In the genomic region with DNA sequence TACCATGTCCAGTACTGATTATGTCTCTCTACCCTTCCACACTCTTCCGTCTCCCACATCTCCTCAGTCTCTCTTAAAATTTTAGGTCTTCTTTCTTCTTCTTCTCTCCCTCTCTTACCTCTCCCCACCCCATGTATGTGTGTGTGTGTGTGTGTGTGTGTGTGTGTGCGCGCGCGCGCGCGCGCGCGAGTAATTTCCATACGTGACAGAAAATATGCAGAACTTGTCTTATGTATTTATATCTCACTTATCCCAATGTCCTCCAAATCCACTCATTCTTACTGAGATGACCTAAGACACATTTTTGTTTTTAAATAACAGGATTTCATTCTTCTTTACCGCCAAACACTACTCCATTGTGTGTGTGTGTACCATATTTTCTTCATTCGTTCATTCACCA, we compare ENCODE assay signal across 19 mouse cellular contexts. TPM values are rescaled to one million over a fixed set of nuclear protein-coding genes. Genes with fewer than 3 reads are reported as not detected.
DNase-seq lines count a peak whose midpoint lies in the region; ATAC-seq lines count a peak whose summit lies in the region.
"Had no signal": no experiment of that assay in that cellular context is flagged by ENCODE, and none has a peak within 500 bp of the region (broad histone marks: within the 10 kb centered on the region; RNA-seq: fewer than 3 reads in every experiment).

No protein-coding gene starts in this region.

- H3K4me2 ChIP-seq in liver, embryonic 13.5 days = peak overlapping the region; percentile 17; the same call in 1 of the 2 replicates
- no peak overlapping the region for H3K4me2 ChIP-seq in liver, embryonic 11.5 days
- peak overlapping the region; percentile 33 for H3K4me2 ChIP-seq in liver, embryonic 15.5 days
- H3K4me2 ChIP-seq: embryonic facial prominence, embryonic 13.5 days; forebrain, embryonic 12.5 days; heart, embryonic 12.5 days; hindbrain, embryonic 15.5 days had no signal

- intact Hi-C loops in heart, postnatal 14 days (cut with DNase I) = no loop called here

- H3K27me3 ChIP-seq in liver, embryonic 13.5 days = no peaks in the 10 kb centered on the region
- no peaks in the 10 kb centered on the region for H3K27me3 ChIP-seq in liver, embryonic 11.5 days (replicated peaks; ENCODE audit: control insufficient read depth, insufficient read depth, low read length)
- no peaks in the 10 kb centered on the region for H3K27me3 ChIP-seq in liver, embryonic 15.5 days
- H3K27me3 ChIP-seq: embryonic facial prominence, embryonic 13.5 days; forebrain, embryonic 12.5 days; heart, embryonic 12.5 days; hindbrain, embryonic 15.5 days had no signal

- H3K36me3 ChIP-seq in liver, embryonic 13.5 days = no peaks in the 10 kb centered on the region
- no peaks in the 10 kb centered on the region for H3K36me3 ChIP-seq in liver, embryonic 11.5 days (ENCODE audit: control insufficient read depth, insufficient read depth, low read length)
- no peaks in the 10 kb centered on the region for H3K36me3 ChIP-seq in liver, embryonic 15.5 days (replicated peaks)
- H3K36me3 ChIP-seq: embryonic facial prominence, embryonic 13.5 days; forebrain, embryonic 12.5 days; heart, embryonic 12.5 days; hindbrain, embryonic 15.5 days had no signal

- peak; percentile 46 for DNase-seq in heart, adult 11 months
- no peak for DNase-seq in heart, postnatal 14 days
- no peak for DNase-seq in liver, embryonic 13.5 days
- DNase-seq in liver, embryonic 11.5 days (ENCODE audit: low spot score) = no peak
- DNase-seq in urinary bladder, postnatal 14 days (ENCODE audit: low spot score) = no peak
- DNase-seq in left cerebral cortex, adult 9 months (ENCODE audit: low spot score in 2 of 2) = no peak
- DNase-seq: adrenal gland, postnatal 14 days; cerebellum, adult 18-20 months; cerebellum, adult 9-11 months; cerebellum, postnatal 36 days; gastrocnemius, postnatal 10 days; heart, postnatal 36 days had no signal

- H3K4me1 ChIP-seq in liver, embryonic 13.5 days (replicated peaks) = peaks cover 9% of the 10 kb centered on the region; the same call in 1 of the 2 replicates
- no peaks in the 10 kb centered on the region for H3K4me1 ChIP-seq in liver, embryonic 11.5 days (replicated peaks; ENCODE audit: control insufficient read depth, insufficient read depth, low read length)
- H3K4me1 ChIP-seq in liver, embryonic 15.5 days (replicated peaks) = peaks cover 5% of the 10 kb centered on the region; the same call in 1 of the 2 replicates
- H3K4me1 ChIP-seq: embryonic facial prominence, embryonic 13.5 days; forebrain, embryonic 12.5 days; heart, embryonic 12.5 days; hindbrain, embryonic 15.5 days had no signal

- ATAC-seq in liver, embryonic 13.5 days (ENCODE audit: low read depth) = no peak
- ATAC-seq in liver, embryonic 11.5 days (replicated peaks; ENCODE audit: low FRiP score) = no peak
- ATAC-seq in liver, embryonic 15.5 days (ENCODE audit: insufficient read depth) = no peak
- ATAC-seq: forebrain, embryonic 16.5 days; Patski had no signal

- H3K9ac ChIP-seq in liver, embryonic 13.5 days = no peak overlapping the region
- H3K9ac ChIP-seq in liver, embryonic 11.5 days (ENCODE audit: low read depth, low read length) = no peak overlapping the region
- H3K9ac ChIP-seq in liver, embryonic 15.5 days = no peak overlapping the region
- H3K9ac ChIP-seq: embryonic facial prominence, embryonic 13.5 days; forebrain, embryonic 12.5 days; heart, embryonic 12.5 days; hindbrain, embryonic 15.5 days had no signal

- H3K9me3 ChIP-seq in liver, embryonic 13.5 days (replicated peaks) = no peaks in the 10 kb centered on the region
- no peaks in the 10 kb centered on the region for H3K9me3 ChIP-seq in liver, embryonic 11.5 days (ENCODE audit: control insufficient read depth, low read length)
- no peaks in the 10 kb centered on the region for H3K9me3 ChIP-seq in liver, embryonic 15.5 days (replicated peaks)
- H3K9me3 ChIP-seq: embryonic facial prominence, embryonic 13.5 days; forebrain, embryonic 12.5 days; hindbrain, embryonic 15.5 days had no signal

- H3K27ac ChIP-seq in liver, embryonic 13.5 days = no peak overlapping the region
- no peak overlapping the region for H3K27ac ChIP-seq in liver, embryonic 11.5 days (ENCODE audit: low read depth, low read length)
- no peak overlapping the region for H3K27ac ChIP-seq in liver, embryonic 15.5 days (replicated peaks)
- H3K27ac ChIP-seq: embryonic facial prominence, embryonic 13.5 days; forebrain, embryonic 12.5 days; hindbrain, embryonic 15.5 days had no signal

- WGBS in liver, embryonic 13.5 days (ENCODE audit: insufficient replicate concordance) = 91% methylated on average over 14 of the region's 14 CpGs
- 97% methylated on average over 14 of the region's 14 CpGs for WGBS in liver, embryonic 11.5 days
- WGBS in liver, embryonic 15.5 days (ENCODE audit: insufficient replicate concordance) = 89% methylated on average over 14 of the region's 14 CpGs

- no peak overlapping the region for H3K4me3 ChIP-seq in liver, embryonic 13.5 days (replicated peaks)
- H3K4me3 ChIP-seq in liver, embryonic 11.5 days (ENCODE audit: low read depth, low read length) = no peak overlapping the region
- H3K4me3 ChIP-seq in liver, embryonic 15.5 days (replicated peaks) = peak overlapping the region; percentile 24; the same call in 1 of the 2 replicates
- H3K4me3 ChIP-seq: embryonic facial prominence, embryonic 13.5 days; forebrain, embryonic 12.5 days; heart, embryonic 12.5 days; hindbrain, embryonic 15.5 days had no signal

RNA-seq across cellular contexts. Expression of a gene that starts 7.0 kb away (rescaled TPM):
- total RNA-seq in heart, postnatal 14 days (2021) = 100 to 1,000 TPM; 594 to 598 TPM
- polyA plus RNA-seq in liver, embryonic 13.5 days (2015; fragmentation: Nextera tagmentation; extraction: Ambion mirVana) = 85.3 and 88.1 TPM in 2 replicates
- polyA plus RNA-seq in liver, embryonic 11.5 days (2014; fragmentation: Nextera tagmentation; extraction: Ambion mirVana) = 136 and 146 TPM in 2 replicates
- polyA plus RNA-seq in liver, embryonic 15.5 days (2015; fragmentation: Nextera tagmentation; extraction: Ambion mirVana) = 75.4 and 75.8 TPM in 2 replicates

RNA-seq across cellular contexts. Expression of a gene that starts 12.3 kb away (rescaled TPM):
- total RNA-seq in heart, postnatal 14 days (2021) = under 1 TPM; 0.26 to 0.34 TPM
- polyA plus RNA-seq in liver, embryonic 13.5 days (2015; fragmentation: Nextera tagmentation; extraction: Ambion mirVana) = 5.6 and 8.1 TPM in 2 replicates
- polyA plus RNA-seq in liver, embryonic 11.5 days (2014; fragmentation: Nextera tagmentation; extraction: Ambion mirVana) = 1.7 and 1.9 TPM in 2 replicates
- polyA plus RNA-seq in liver, embryonic 15.5 days (2015; fragmentation: Nextera tagmentation; extraction: Ambion mirVana) = 12.0 and 12.9 TPM in 2 replicates
- polyA plus RNA-seq: forebrain, embryonic 16.5 days; hindbrain, embryonic 15.5 days had no signal
